9 mouse cellular contexts compared by ENCODE assay signal in genomic region chr12:103301645-103302044, GRCm38 (mm10). TPM values are rescaled to one million over a fixed set of nuclear protein-coding genes. Genes with fewer than 3 reads are reported as not detected.
DNase-seq lines count a peak whose midpoint lies in the region; ATAC-seq lines count a peak whose summit lies in the region.
"Had no signal": no experiment of that assay in that cellular context is flagged by ENCODE, and none has a peak within 500 bp of the region (broad histone marks: within the 10 kb centered on the region; RNA-seq: fewer than 3 reads in every experiment).

No protein-coding gene starts in this region.

- no peak overlapping the region for H3K4me2 ChIP-seq in midbrain, embryonic 16.5 days (ENCODE audit: low read length)
- H3K4me2 ChIP-seq: hindbrain, embryonic 15.5 days had no signal

- WGBS in midbrain, embryonic 10.5 days: 51% methylated on average over 2 of the region's 2 CpGs
- WGBS in midbrain, embryonic 16.5 days: 49% methylated on average over 2 of the region's 2 CpGs
- 48% methylated on average over 2 of the region's 2 CpGs for WGBS in embryonic facial prominence, embryonic 10.5 days

- H3K9ac ChIP-seq in midbrain, embryonic 16.5 days (ENCODE audit: low read depth, low read length): no peak overlapping the region
- H3K9ac ChIP-seq: hindbrain, embryonic 15.5 days had no signal

- no peak overlapping the region for H3K4me3 ChIP-seq in midbrain, embryonic 10.5 days
- H3K4me3 ChIP-seq in midbrain, embryonic 16.5 days (ENCODE audit: low read depth, low read length): no peak overlapping the region
- no peak overlapping the region for H3K4me3 ChIP-seq in embryonic facial prominence, embryonic 10.5 days
- H3K4me3 ChIP-seq: hindbrain, embryonic 15.5 days had no signal

- no peak overlapping the region for H3K27ac ChIP-seq in midbrain, embryonic 10.5 days (replicated peaks)
- no peak overlapping the region for H3K27ac ChIP-seq in midbrain, embryonic 16.5 days (ENCODE audit: low read length)
- H3K27ac ChIP-seq in embryonic facial prominence, embryonic 10.5 days (replicated peaks): no peak overlapping the region
- H3K27ac ChIP-seq: hindbrain, embryonic 15.5 days had no signal

- peaks cover 7% of the 10 kb centered on the region; the same call in 1 of the 2 replicates for H3K4me1 ChIP-seq in midbrain, embryonic 10.5 days
- no peaks in the 10 kb centered on the region for H3K4me1 ChIP-seq in midbrain, embryonic 16.5 days (ENCODE audit: control insufficient read depth, insufficient read depth, low read length)
- no peaks in the 10 kb centered on the region; the same call in 1 of the 2 replicates for H3K4me1 ChIP-seq in embryonic facial prominence, embryonic 10.5 days
- H3K4me1 ChIP-seq: hindbrain, embryonic 15.5 days had no signal

- no peaks in the 10 kb centered on the region for H3K27me3 ChIP-seq in midbrain, embryonic 10.5 days (ENCODE audit: low read depth, poor library complexity, severe bottlenecking)
- H3K27me3 ChIP-seq in midbrain, embryonic 16.5 days (ENCODE audit: control insufficient read depth, insufficient read depth, low read depth, low read length): no peaks in the 10 kb centered on the region
- H3K27me3 ChIP-seq in embryonic facial prominence, embryonic 10.5 days (replicated peaks; ENCODE audit: low read depth, poor library complexity, severe bottlenecking): no peaks in the 10 kb centered on the region
- H3K27me3 ChIP-seq: hindbrain, embryonic 15.5 days had no signal

- no peak; the same call in 1 of the 2 replicates for ATAC-seq in midbrain, embryonic 16.5 days

- DNase-seq in cerebellum, adult 11 months: peak; percentile 34
- DNase-seq in cerebellum, adult 9-11 months: no peak
- peak; percentile 61 for DNase-seq in midbrain, embryonic 10.5 days (ENCODE audit: low spot score)
- peak; percentile 81 for DNase-seq in adrenal gland, postnatal 10 days
- DNase-seq in embryonic facial prominence, embryonic 10.5 days (ENCODE audit: low spot score): peak; percentile 67
- DNase-seq in layer of hippocampus, postnatal 25 days (ENCODE audit: extremely low spot score in 1 of 2, low spot score in 1 of 2): peak; percentile 62 to 88
- peak; percentile 85 for DNase-seq in retina, embryonic 14.5 days (ENCODE audit: low spot score)

- H3K9me3 ChIP-seq in midbrain, embryonic 10.5 days (replicated peaks): no peaks in the 10 kb centered on the region; the same call in 1 of the 2 replicates
- no peaks in the 10 kb centered on the region for H3K9me3 ChIP-seq in midbrain, embryonic 16.5 days (replicated peaks; ENCODE audit: control insufficient read depth, low read length, poor library complexity, severe bottlenecking)
- no peaks in the 10 kb centered on the region for H3K9me3 ChIP-seq in embryonic facial prominence, embryonic 10.5 days
- H3K9me3 ChIP-seq: hindbrain, embryonic 15.5 days had no signal

- no peaks in the 10 kb centered on the region for H3K36me3 ChIP-seq in midbrain, embryonic 10.5 days
- no peaks in the 10 kb centered on the region for H3K36me3 ChIP-seq in midbrain, embryonic 16.5 days (ENCODE audit: control insufficient read depth, insufficient read depth, low read length)
- H3K36me3 ChIP-seq in embryonic facial prominence, embryonic 10.5 days (replicated peaks): no peaks in the 10 kb centered on the region
- H3K36me3 ChIP-seq: hindbrain, embryonic 15.5 days had no signal

RNA-seq across cellular contexts. Expression of gene Fam181a, which starts 9.1 kb away (rescaled TPM):
- polyA plus RNA-seq in midbrain, embryonic 10.5 days (2016; fragmentation: Nextera tagmentation; extraction: Ambion mirVana): 52.7 and 54.9 TPM in 2 replicates
- 5.3 and 7.7 TPM in 2 replicates for polyA plus RNA-seq in midbrain, embryonic 16.5 days (2015; fragmentation: Nextera tagmentation; extraction: Ambion mirVana)
- total RNA-seq in adrenal gland, postnatal 10 days (2021): not detected
- 3.6 and 9.3 TPM in 2 replicates for polyA plus RNA-seq in embryonic facial prominence, embryonic 10.5 days (2016; fragmentation: Nextera tagmentation; extraction: Ambion mirVana)
- total RNA-seq in layer of hippocampus, postnatal 25 days (2021): 1 to 10 TPM; 1.5 to 2.3 TPM

RNA-seq across cellular contexts. Expression of gene Asb2, which starts 54.2 kb away (rescaled TPM):
- polyA plus RNA-seq in midbrain, embryonic 10.5 days (2016; fragmentation: Nextera tagmentation; extraction: Ambion mirVana): 0.53 and 0.83 TPM in 2 replicates
- polyA plus RNA-seq in midbrain, embryonic 16.5 days (2015; fragmentation: Nextera tagmentation; extraction: Ambion mirVana): 0.80 and 0.82 TPM in 2 replicates
- total RNA-seq in adrenal gland, postnatal 10 days (2021): 10 to 100 TPM in 1 of 2 experiments, 1 to 10 TPM in 1; 5.5 to 20.3 TPM
- polyA plus RNA-seq in embryonic facial prominence, embryonic 10.5 days (2016; fragmentation: Nextera tagmentation; extraction: Ambion mirVana): 0.51 and 0.75 TPM in 2 replicates
- total RNA-seq in layer of hippocampus, postnatal 25 days (2021): 1 to 10 TPM; 1.9 to 2.2 TPM

RNA-seq across cellular contexts. Expression of gene Prima1, which starts 59.7 kb away (rescaled TPM):
- polyA plus RNA-seq in midbrain, embryonic 10.5 days (2016; fragmentation: Nextera tagmentation; extraction: Ambion mirVana): 1.5 and 1.8 TPM in 2 replicates
- 0.48 and 0.55 TPM in 2 replicates for polyA plus RNA-seq in midbrain, embryonic 16.5 days (2015; fragmentation: Nextera tagmentation; extraction: Ambion mirVana)
- total RNA-seq in adrenal gland, postnatal 10 days (2021): 1 to 10 TPM; 2.9 to 3.2 TPM
- polyA plus RNA-seq in embryonic facial prominence, embryonic 10.5 days (2016; fragmentation: Nextera tagmentation; extraction: Ambion mirVana): 0.44 and 0.52 TPM in 2 replicates
- total RNA-seq in layer of hippocampus, postnatal 25 days (2021): 1 to 10 TPM; 6.0 to 7.3 TPM
